Mouse (Mus musculus) gastrocnemius, postnatal 14 days (tissue): ENCODE data around the gene Cntn4. TPM values are rescaled to one million over a fixed set of nuclear protein-coding genes. Genes with fewer than 3 reads are reported as not detected.

Experiments
- DNase-seq: peaks from one replicate; pipeline ENCODE4 v3.0.0; 2021; ENCODE audit warnings: mixed read lengths
- intact Hi-C: fragments of 180-260 bp; cut with DNase I; formaldehyde crosslinking; loops from one replicate; pipeline ENCODE4 v1.15.1; 2025; ENCODE audit warnings: low total_unique reads
- total RNA-seq, 2 experiments: library from RNA; stranded (reverse); gene quantifications; 2 replicates each; pipeline ENCODE4 v1.2.3; 2021

Gene Cntn4
- total RNA-seq, 2 experiments from 2014 or later: 0.09 to 0.14 TPM

DNA sequence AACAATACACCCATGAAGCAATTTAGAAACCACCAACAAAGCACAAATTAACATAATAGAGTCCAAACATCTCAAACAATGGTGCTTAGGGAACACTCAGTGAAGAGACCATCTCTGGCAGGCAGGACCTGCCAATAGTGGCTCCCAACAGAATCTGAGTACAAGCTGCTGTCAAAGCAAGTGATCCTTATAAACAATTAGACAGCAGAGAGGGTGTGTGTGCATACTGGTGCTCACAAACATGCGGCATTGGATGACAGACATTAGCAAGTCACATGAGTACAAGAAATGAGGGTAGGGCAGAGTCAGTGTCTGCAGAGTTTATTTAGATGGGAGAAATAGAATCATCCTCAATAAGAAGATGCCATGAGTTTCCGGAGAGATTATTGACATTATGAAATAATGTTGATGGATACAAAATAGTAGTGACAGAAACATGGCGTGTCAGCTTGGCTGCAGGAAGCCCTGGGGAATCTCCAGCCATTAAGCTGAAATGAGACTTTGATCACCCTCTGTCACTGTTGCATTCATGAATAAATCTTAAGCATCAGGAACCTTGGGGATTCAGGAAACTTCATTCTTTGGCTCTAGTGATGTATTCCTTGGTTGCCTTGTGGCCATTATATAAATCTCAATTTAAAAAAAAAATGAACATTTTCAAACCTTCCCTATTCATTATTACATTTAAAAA is 888.5 kb downstream of the Cntn4 start:
- no peak for DNase-seq
- intact Hi-C loops: no loop called here

- no peak for DNase-seq
- intact Hi-C loops: no loop called here
These were observed 889.6 kb downstream of the Cntn4 start for GRCm38 (mm10) chr6:106566929-106567621.

DNA sequence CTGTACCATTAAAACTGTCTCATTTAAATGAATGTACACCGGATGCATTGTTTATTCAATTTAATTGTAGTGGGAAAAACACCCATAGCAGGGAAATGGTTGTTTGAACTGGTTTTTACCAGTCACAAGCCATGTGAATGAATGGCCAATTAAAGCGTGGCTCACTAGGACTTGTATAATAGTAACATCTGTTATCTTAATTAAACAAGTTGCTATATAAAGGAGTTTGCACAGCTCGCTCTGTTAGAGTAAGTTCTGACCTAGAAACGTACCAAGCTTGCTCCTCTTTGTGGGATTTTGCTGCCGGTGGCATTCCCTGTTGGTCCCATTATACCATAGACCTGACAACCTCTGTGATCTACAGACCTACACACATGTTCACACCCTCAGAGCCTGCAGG is 902.7 kb downstream of the Cntn4 start:
- no peak for DNase-seq

GRCm38 (mm10) chr6:106593756-106594155 is 916.3 kb downstream of the Cntn4 start:
- DNase-seq: no peak
- intact Hi-C loops: no loop called here

More for the DNA sequence above, 902.7 kb downstream of the Cntn4 start:
- intact Hi-C loops: no loop called here

- intact Hi-C loops: no loop called here
- no peak for DNase-seq
These were observed 939.6 kb downstream of the Cntn4 start for GRCm38 (mm10) chr6:106617081-106617480.

DNA sequence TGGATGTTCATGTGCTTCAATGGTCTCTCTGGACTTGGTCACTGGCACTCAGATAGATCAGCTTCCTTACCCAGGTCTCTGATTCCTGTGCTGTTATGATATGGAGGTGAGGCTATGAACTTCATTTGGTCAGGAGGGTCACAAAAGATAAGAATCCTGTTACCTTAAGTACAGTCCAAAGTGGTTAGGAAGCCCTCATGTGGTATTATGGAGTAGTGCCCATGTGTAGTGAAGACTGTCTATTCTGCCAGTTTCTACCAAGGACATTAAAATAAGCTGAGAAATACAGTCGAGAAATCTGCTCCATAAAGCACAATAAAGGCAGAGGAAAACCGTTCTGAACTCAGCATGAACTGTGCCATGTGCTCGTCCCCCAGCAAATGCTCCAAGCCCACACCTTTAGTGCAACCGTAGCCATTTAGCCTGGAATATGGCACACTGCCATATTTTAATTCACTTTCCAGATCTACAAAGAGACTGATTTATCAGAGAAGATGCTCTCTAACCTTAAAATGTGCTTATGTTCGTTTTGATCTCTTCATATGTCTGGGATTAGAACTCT is 943.8 kb downstream of the Cntn4 start:
- no peak for DNase-seq
- intact Hi-C loops: no loop called here

DNA sequence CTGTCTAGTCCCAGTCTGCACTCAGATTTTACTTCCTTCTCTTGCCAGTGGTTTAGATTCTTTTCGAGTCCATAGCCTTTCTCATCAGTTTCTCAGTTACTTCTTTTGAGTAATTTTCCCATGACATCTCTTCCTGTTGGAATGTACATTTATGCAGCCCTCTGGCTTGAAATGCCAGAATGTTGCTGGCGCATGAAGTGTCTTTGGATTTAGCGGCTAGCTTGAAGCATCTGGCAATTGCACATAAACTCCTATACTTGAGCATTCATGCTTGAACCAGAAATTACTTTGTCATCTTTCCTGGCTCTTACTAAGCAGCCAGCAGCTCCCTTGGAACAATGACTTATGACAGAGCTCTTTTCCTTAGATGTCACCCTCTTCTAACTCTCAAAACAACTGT is 965.6 kb downstream of the Cntn4 start:
- DNase-seq: no peak
- intact Hi-C loops: no loop called here

GRCm38 (mm10) chr6:106645496-106646211 is 968.2 kb downstream of the Cntn4 start:
- intact Hi-C loops: no loop called here
- no peak for DNase-seq

DNA sequence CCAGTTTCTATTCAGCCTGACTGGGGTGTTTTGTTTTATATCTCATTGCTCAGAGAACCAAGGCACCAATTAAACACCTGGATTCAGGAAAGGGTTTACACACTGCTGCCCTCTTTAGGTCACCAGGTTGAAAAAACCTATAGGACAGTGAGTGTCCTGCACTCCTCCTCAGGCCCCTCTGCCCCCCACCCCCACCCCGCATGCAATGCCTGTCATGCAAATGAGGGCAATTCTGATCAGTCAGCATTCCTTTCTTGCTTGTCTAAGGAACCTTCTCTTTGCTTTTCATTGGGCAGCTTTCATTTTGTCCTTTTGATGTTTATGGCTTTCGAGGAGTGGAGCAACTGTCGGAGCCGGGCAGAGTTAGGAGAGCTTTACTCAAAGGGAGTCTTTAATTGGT is 969.5 kb downstream of the Cntn4 start:
- no peak for DNase-seq
- intact Hi-C loops: no loop called here

GRCm38 (mm10) chr6:106663780-106664651 is 986.6 kb downstream of the Cntn4 start:
- intact Hi-C loops: no loop called here
- no peak for DNase-seq

DNA sequence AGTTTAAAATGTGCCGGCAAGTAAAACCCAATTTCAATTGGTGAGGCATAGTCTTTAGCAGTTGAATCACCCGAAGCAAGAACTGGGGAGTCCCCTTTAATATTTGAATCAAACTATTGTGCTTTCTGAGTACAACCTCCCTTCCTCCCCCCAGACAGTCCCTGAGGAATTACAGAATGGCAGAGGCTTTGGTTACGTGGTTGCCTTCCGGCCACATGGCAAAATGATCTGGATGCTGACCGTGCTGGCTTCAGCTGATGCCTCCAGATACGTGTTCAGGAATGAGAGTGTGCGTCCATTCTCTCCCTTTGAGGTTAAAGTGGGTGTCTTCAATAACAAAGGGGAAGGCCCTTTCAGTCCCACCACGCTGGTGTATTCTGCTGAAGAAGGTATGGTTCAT is 998.1 kb downstream of the Cntn4 start:
- DNase-seq: peak; percentile 3
- intact Hi-C loops: no loop called here

DNA sequence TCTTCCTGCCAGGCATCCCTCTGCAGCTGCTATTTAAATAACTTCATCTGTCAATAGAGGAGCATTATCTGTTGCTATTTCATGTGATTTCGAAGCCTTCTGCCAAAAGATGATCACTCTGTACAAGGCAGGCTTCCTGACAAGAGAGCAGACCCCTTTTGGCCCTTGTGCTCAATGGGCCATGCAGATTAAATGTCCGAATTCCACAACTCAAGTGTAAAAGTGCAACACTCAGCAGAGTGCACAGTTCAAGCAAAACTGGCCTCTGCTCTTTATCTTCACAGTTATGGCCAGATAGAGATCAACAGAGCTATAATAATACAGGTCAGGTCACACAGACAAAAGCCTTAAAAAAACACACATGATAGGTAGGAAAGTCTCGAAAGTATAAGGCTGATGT is 1024.5 kb downstream of the Cntn4 start:
- intact Hi-C loops: no loop called here
- no peak for DNase-seq

DNA sequence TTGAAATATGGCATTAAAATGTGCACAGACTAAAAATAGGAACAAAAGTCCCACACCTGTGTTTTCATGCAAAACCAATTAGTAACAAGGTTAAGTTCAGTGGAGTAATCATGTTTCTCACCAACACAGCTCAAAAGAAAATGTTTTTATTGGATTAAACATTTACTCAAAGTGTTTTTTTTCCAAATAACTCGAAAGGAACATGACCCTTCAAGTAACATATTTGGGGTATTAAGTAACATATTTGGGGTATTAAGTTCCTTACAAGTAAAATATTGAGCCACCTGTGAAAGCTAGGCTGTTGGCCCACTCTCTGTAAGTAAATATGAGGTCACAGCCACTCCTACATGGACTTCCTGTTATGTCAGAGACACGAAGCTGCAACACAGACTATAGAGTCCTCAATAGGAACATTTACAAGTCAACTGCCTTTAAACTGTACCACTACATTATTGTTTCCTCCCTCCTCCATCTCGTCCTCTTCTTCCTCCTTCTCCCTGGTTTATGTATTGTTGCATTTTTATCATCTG is 1028.1 kb downstream of the Cntn4 start:
- DNase-seq: no peak
- intact Hi-C loops: no loop called here

DNA sequence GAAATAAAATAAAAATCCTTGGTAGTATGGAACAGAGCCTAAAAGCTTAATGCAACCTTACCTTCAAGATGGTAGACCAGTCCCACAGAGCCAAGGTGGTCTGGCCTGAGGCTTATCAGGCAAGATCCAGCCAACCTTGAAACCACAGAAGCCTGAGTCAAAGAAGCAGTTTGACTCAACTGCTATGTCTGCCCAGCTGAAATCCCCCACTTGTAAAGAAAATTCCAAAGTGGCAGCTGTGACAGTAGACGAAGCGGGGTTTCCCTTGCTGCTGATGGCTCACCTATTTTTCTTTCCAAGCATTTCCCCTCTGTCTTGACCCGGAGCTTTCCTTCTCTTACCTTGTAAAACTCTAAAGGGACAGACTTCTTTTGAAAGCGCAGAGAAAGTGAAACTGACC is 1048.2 kb downstream of the Cntn4 start:
- no peak for DNase-seq
- intact Hi-C loops: no loop called here

GRCm38 (mm10) chr6:106726078-106726477 is 1048.6 kb downstream of the Cntn4 start:
- no peak for DNase-seq
- intact Hi-C loops: no loop called here

DNA sequence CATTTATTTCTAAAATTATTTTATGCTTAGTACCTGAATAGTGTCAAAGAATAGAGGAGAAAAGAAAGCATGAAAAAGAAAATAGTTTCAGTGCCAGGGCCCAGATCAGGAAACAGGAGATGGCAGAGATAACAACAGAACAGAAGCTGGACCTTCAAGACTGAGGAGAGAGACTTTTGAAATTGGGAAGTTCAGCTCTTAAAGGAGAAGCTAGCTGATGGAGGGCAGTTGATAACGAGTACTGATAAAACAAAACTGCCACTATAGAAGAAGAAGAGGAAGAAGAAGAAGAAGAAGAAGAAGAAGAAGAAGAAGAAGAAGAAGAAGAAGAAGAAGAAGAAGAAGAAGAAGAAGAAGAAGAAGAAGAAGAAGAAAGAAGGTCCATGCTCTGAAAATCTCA is 1050.2 kb downstream of the Cntn4 start:
- intact Hi-C loops: no loop called here
- no peak for DNase-seq

GRCm38 (mm10) chr6:106729682-106730314 is 1052.3 kb downstream of the Cntn4 start:
- intact Hi-C loops: no loop called here

DNA sequence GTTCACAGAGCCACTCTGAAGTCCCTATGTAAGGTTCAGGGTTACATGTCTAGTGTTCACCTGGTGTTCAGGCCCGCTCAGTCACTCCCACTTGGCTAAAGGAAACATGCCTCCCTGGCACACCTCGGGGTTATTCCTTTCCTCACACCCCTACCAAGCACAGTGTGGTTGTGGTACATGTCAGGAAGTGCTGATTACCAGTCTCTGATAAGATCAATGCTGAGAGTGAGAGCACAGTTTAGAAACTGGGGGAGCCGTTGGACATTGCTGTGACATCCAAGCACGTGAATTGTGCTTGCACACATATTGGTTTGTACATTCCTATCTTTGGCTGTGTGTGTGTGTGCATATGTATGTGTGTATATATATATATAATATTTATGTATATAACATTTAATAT is 1055.1 kb downstream of the Cntn4 start:
- intact Hi-C loops: no loop called here
- no peak for DNase-seq

More at GRCm38 (mm10) chr6:106729682-106730314, 1052.3 kb downstream of the Cntn4 start:
- no peak for DNase-seq

- intact Hi-C loops: no loop called here
- DNase-seq: no peak
These were observed 1060.8 kb downstream of the Cntn4 start for GRCm38 (mm10) chr6:106738229-106738628.
